Mouse (Mus musculus) monocyte, adult 2 months (primary cell): ENCODE measurements around the gene Cdc37.
A peak's percentile ranks its signal among the peaks of the same experiment; 100 is the strongest.

Experiments
- DNase-seq, 2 experiments: peaks; one replicate each; pipeline ENCODE4 v3.0.0; 2022; ENCODE audit warnings: low spot score in 2 of 2, low read depth in 1 of 2

Cdc37 gene

DNA sequence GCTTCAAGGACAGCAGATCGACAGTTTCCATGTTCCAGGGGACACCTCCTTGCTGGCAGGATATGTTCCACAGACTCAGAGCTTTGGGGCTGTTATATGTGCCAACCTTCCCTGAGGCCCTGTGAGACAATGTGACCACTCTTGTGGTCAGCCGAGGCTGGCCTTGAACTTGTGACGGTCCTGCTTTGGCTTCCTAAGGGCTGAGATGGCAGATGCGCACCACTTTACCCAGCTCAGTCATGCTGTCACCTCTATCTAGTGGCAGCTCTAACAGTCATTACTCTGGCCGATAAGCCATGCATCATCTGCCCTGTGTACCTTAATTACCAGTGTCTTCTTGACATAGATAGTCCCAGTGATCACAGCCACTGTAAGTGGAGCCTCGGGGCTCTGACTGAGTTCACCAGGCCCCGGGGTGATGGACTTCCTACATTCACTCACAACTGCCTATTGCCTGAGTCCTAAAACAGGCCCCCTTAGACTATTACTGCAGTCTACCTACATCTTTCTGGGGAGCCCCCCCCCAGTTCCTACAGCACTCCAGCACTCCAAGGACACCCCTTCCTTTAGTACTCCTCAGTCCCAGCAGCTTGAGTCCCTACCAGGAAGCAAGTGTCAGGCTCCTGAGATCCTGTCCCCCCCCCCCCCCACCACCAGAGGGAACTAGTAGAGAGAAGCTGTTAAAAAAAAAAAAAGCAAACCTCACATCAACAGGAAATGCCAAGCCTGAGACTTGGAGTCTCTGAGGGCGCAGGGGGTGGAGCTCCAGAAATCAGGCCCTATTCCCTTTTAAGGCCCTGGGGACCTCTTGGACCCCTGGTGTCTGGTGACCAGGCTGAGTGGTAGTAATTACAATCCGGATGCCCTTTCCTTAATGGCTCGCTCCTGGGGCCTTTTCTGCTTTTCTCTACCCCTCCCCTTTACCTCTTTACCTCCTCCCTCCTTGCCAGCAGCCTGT is 17.6 kb upstream of the Cdc37 start:
- no peak for DNase-seq

DNA sequence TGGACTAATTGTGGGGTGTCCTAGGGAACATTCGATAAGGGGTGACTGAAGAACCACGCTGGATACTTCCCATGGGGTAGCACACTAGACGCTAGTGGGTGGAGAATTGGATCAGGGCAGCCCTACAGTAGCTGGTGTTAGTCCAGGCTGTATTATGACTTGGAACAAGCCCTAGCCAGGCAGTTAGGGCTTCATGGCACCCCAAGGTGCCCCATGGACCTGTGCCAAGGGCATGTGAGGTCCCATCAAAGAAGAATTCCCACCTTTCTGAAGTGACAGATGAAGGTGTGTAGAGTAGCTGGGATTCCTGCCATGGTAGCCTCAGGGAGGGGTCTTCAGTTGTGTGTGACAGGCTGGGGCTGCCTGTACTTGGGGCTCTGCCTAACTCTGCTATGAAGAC is 16.7 kb upstream of the Cdc37 start:
- no peak for DNase-seq

GRCm38 (mm10) chr9:21165952-21166451 is 16.2 kb upstream of the Cdc37 start:
- DNase-seq = no peak

GRCm38 (mm10) chr9:21165041-21165951 is 15.5 kb upstream of the Cdc37 start, which contains the start of gene Pde4a:
Gene Pde4a, plus strand, starts transcription at chr9:21165714.
- DNase-seq = no peak

DNA sequence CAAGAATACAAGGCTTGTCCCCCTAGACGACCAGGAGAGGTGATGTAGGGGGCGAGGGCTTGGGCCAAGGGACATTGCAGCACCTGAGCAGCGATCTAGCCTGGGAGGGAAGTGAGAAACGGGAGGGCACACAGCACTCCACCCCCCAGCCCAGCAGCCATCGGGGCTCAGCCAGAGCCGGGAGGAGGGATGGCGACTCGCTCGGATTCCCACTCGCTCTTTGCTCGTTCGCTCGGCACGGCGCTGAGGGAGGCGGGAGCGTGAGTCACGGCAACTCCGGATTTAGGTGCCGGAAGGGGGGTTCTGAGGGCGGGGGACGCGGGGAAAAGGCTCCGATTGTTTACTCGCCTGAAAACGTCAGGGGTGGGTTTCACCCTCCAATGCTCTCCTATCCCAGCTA is 14.3 kb upstream of the Cdc37 start:
- no peak for DNase-seq

DNA sequence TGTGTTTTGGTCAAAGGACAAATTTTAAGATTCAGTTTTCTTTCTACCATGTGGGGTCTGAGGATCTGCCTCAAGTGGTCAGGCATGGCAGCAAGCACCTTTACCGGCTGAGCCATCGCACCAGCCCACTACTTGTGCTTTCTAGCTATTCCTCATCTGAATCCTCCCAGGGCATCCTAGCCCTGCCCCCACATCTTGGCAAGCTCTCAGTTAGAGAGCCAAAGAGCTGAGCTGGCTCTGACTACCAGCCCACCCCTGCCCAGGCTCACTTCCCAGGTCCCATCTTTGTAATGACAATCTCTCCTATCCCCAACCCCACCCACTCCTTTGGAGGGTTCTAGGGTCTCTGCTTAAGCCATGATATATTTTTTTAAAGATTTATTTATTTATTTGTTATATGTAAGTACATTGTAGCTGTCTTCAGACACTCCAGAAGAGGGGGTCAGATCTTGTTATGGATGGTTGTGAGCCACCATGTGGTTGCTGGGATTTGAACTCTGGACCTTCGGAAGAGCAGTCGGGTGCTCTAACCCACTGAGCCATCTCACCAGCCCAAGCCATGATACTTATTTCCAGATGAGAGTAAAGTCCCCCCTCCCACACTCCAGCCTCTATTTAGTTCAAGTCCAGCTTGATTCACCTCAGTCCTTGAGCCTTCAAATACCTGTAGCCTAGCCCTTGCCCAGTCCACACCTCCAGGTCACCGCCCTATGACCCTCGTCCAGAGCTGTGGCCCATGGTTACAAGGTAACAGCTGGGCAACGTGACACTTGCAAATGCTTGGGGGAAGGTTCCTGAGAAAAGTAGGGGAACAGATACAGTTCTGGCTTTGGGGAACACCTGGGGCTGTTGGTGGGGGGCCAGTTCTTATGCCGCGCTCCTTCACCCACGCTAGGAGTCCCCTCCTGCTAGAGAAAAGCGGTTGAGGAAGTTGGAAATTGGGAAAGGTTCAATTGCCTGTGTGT is 13.6 kb upstream of the Cdc37 start:
- no peak for DNase-seq

- peak; percentile 72 to 93 for DNase-seq
Observed at GRCm38 (mm10) chr9:21161209-21161909, 11.6 kb upstream of the Cdc37 start.

GRCm38 (mm10) chr9:21154787-21155186 is 5.0 kb upstream of the Cdc37 start:
- DNase-seq = no peak

GRCm38 (mm10) chr9:21153833-21154232 is 4.1 kb upstream of the Cdc37 start:
- DNase-seq = no peak

DNA sequence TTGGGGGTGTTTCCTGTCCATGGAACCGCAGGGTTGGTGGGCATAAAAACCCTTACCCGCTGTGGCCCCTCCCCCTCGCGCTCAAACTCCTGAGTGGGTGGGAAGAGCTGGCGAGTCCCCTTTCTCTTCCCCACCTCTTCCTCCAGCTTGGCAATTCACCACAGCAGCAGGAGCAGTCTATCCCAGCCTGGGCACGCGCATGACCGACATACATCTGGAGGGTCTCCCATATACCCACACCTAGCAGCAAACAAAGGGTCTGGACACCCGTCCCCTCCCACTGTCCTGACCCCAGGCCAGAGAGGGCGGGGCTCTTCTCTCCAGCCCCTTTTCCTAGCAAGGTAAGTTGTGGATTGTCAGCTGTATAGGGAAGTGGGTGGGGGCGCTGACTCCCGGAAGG is 3.5 kb upstream of the Cdc37 start:
- DNase-seq = no peak

DNA sequence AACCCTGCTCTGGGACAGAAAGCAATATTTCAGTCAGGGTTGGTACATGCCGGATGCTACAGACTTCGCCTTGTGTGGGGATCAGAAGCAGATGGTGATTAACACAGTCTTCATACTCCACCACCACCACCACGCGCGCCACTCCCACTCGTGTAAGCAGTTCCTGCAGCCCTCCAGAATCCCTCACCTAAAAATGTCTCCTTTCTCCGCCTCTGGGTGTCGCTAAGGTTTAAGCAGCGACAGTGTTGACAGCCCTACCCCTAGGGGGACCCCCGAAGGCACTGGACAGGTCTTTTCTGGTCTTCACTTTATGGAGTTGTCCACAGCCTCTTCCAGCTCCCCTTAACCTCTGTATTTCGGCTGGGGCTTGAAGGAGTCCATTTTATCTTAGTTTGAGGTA is 2.9 kb upstream of the Cdc37 start:
- DNase-seq = no peak

- no peak for DNase-seq
Observed at GRCm38 (mm10) chr9:21149077-21149653, 617 bp downstream of the Cdc37 start.

DNA sequence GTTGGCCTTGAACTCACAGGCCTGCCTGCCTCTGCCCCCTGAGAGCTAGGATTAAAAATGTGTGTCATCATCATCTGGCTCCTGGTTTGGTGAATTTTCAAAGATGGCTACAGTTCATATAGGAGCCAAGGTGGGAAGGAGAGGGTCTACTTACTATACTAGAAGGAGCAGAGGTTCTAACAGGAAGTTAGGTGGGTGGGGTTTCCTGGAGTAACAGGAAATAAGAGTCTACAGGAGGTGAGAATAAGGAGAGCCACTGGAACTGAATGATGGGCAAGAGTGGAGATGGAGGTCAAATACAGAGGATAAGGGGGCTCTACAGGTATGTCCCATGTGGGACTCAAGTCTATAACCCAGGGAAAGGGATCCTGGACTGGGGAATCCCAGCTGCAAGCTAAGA is 1.4 kb downstream of the Cdc37 start:
- DNase-seq = no peak

- DNase-seq = no peak
Observed at GRCm38 (mm10) chr9:21146722-21147121, 3.1 kb downstream of the Cdc37 start.

DNA sequence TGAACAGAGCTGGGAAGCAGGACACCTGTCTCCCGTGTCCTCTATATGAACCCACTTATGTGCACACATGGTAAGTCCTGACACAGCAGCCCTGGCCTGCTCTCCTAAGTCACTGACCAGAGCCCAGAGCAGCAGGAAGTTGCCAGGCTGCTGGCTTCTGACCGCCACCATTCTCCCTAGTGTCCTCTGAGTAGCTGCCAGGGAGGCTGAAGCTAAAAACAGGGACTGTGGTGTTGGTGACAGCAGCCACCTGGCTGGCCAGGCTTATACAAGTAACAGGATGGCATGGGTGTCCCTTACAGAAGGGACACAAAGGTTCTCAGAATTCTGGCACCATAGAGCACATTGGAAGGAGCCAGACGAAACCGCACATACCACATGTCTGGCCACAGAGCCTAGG is 4.4 kb downstream of the Cdc37 start:
- DNase-seq = no peak

GRCm38 (mm10) chr9:21144361-21144760 is 5.4 kb downstream of the Cdc37 start:
- DNase-seq = no peak

GRCm38 (mm10) chr9:21141922-21142321 is 7.9 kb downstream of the Cdc37 start:
- DNase-seq = no peak

DNA sequence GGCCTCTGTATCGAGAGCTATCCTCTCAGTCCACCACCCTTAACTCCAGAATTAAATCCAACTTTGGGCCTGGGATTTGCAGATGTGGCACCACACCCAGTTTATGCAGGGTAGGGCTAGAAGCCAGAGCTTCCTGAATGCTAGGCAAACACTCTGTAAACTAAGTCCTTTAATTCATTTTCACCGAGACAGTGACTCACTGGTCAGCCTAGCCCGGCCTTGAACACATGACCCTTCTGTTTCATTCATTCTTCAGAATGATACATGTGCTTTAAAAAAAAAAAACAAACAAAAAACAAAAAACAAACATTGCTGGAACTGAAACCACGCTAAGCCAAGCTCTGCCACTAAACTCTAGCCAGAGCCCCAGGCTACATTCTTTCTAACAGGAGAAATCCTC is 11.4 kb downstream of the Cdc37 start:
- DNase-seq = no peak

DNA sequence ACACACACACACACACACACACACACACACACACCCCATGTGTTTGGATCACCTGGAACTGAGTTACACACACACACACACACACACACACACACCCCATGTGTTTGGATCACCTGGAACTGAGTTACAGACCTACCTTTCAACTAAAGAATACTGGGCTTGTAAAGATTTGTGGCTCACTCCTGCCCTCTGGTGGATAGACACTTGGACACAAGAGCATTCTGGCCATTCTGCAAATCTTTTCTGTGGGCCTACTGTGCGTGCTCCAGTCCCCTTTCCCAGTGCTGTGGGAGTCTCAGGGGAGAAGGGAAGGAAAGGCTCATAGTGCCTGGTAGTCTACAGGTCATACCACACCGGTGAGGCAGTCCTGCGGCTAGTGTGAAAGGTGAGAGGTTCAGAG is 12.6 kb downstream of the Cdc37 start:
- DNase-seq = no peak

DNA sequence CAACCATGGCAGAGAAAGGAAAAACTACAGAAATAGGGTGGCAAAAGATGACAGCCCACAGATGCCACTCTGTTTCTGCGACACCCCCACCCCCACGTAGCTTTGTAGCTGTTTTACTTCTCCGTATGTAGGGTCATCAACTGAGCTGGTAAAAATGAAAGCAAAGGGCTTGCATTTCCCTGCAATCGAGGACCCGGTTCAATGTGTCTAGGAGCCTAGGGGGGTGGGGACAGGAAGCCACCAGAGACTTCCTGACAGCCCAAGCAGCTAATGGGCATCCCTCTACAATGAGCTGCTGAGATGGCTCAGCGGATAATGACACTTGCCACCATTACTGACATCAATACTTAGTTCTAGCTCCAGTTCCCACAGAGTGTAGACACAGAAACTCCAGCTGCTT is 13.4 kb downstream of the Cdc37 start:
- DNase-seq = no peak
